Mouse (Mus musculus) liver, embryonic 12.5 days (tissue): ENCODE data around the gene Fbxw7. TPM values are rescaled to one million over a fixed set of nuclear protein-coding genes. Genes with fewer than 3 reads are reported as not detected.
A peak's percentile ranks its signal among the peaks of the same experiment; 100 is the strongest.
"Not testable (repeated sequence)": the region's sequence is repeated elsewhere in the genome, so short reads cannot be mapped to it uniquely, and the experiment has no call there.

Source experiments
- ATAC-seq: fragments of 200-750 bp; cut with Nextera tagmentation; 2 replicates; pipeline ENCODE4 v1.8.0; 2017; ENCODE audit warnings: moderate number of reproducible peaks, mild to moderate bottlenecking, moderate library complexity
- H3K27ac ChIP-seq: fragments of 300-500 bp; sonication (generic); 2 replicates; pipeline ENCODE4 v1.5.1; 2016; ENCODE audit warnings: mild to moderate bottlenecking
- H3K27me3 ChIP-seq: fragments of 300-500 bp; sonication (generic); replicated peaks from 2 replicates; pipeline ENCODE4 v1.6.1; 2016; ENCODE audit warnings: mild to moderate bottlenecking, moderate library complexity
- H3K36me3 ChIP-seq: fragments of 300-500 bp; sonication (generic); 2 replicates; pipeline ENCODE4 v1.6.1; 2016; ENCODE audit warnings: mild to moderate bottlenecking, moderate library complexity
- H3K4me1 ChIP-seq: fragments of 300-500 bp; sonication (generic); 2 replicates; pipeline ENCODE4 v1.6.1; 2016
- H3K4me2 ChIP-seq: fragments of 300-500 bp; sonication (generic); 2 replicates; pipeline ENCODE4 v1.6.1; 2016; ENCODE audit warnings: mild to moderate bottlenecking, moderate library complexity
- H3K4me3 ChIP-seq: fragments of 300-500 bp; sonication (generic); 2 replicates; pipeline ENCODE4 v1.5.1; 2016; ENCODE audit warnings: mild to moderate bottlenecking, moderate library complexity
- H3K9ac ChIP-seq: fragments of 300-500 bp; sonication (generic); 2 replicates; pipeline ENCODE4 v1.6.1; 2016; ENCODE audit warnings: mild to moderate bottlenecking, moderate library complexity
- H3K9me3 ChIP-seq: fragments of 300-500 bp; sonication (generic); replicated peaks from 2 replicates; pipeline ENCODE4 v1.6.1; 2016; ENCODE audit warnings: mild to moderate bottlenecking, moderate library complexity
- WGBS: fragments of 180-500 bp; shearing (Covaris S2); methylation state at CpG from one replicate; pipeline ENCODE4 v1.1.7; 2016; ENCODE audit not compliant: insufficient replicate concordance; 5-methylcytosine and 5-hydroxymethylcytosine counted together
- polyA plus RNA-seq: library from polyadenylated mRNA; unstranded; fragments of >200 nt; fragmentation: Nextera tagmentation; extraction: Ambion mirVana; gene quantifications from 2 replicates; pipeline ENCODE4 v1.2.1, GENCODE M21; 2016

The Fbxw7 gene
- polyA plus RNA-seq, 1 experiment from 2014 or later, result 4.9 TPM

DNA sequence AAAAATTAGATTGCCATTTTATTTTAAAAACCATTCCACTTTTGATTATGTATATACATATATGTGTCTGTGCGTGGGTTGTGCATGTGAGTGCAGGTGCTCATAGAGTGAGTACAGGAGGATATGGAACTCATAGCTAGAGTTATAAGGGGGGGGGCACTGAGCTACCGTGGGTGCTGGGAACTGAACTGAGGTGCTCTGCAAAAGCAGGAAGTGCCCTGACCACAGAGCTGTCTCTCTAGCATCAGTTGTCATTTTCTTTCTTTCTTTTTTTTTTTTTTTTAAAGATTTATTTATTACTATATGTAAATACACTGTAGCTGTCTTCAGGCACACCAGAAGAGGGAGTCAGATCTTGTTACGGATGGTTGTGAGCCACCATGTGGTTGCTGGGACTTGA lies 46.7 kb downstream of the Fbxw7 start:
- peaks cover 26% of the 10 kb centered on the region for H3K4me1 ChIP-seq
- not testable (repeated sequence) for H3K27ac ChIP-seq, H3K9ac ChIP-seq, H3K4me2 ChIP-seq, ATAC-seq, H3K36me3 ChIP-seq, H3K9me3 ChIP-seq, H3K27me3 ChIP-seq, H3K4me3 ChIP-seq
- WGBS, result 67% methylated on average over 3 of the region's 3 CpGs

DNA sequence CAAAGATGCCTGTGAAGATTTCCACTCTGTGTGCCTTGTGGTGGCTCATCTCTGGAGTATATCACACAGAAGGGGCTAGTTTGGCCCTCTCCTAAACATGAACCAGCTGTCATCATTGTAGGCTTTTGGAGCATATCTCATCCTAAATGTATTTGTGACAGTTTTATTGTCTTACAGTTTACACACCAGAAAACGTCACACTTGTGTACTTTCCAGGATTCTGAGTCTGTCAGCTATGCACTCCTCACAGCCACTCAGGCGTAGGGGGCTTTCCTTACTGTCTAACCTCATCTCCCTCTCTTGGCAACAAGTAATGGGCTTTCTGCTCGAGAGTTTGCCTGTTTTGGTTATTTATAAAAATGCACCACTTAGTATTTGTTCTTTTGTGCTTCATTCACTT lies 50.6 kb downstream of the Fbxw7 start:
- H3K4me1 ChIP-seq, result peaks cover 14% of the 10 kb centered on the region
- no peaks in the 10 kb centered on the region for H3K27me3 ChIP-seq
- H3K27ac ChIP-seq, result no peak overlapping the region
- no peak overlapping the region for H3K4me3 ChIP-seq
- no peak for ATAC-seq
- no peaks in the 10 kb centered on the region for H3K36me3 ChIP-seq
- 69% methylated on average over 3 of the region's 3 CpGs for WGBS
- H3K9me3 ChIP-seq, result no peaks in the 10 kb centered on the region
- no peak overlapping the region for H3K9ac ChIP-seq
- no peak overlapping the region for H3K4me2 ChIP-seq

DNA sequence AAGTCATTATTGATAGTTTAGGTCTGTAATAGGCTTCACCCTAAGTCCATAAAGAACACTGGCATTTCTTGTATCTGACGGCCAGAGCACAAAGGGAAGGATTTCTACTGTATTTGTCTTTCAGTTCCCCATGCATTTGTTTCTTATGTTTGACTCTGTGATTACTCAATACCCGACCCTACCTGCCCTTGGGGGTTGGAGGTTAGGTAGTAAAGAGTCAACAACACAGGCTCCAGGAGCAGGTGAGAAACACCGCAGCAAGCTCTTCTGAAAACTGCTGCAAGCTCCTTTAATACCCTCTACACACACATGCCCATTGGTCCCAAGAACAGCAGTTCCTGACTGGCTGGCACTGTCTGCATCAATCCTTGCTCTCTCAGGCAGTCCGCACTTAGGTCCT lies 51.8 kb downstream of the Fbxw7 start:
- no peaks in the 10 kb centered on the region for H3K36me3 ChIP-seq
- ATAC-seq, result peak; percentile 44; the same call in 1 of the 2 replicates
- no peaks in the 10 kb centered on the region for H3K9me3 ChIP-seq
- peaks cover 12% of the 10 kb centered on the region for H3K4me1 ChIP-seq
- no peak overlapping the region for H3K9ac ChIP-seq
- H3K27ac ChIP-seq, result no peak overlapping the region
- no peaks in the 10 kb centered on the region for H3K27me3 ChIP-seq
- 63% methylated on average over 4 of the region's 4 CpGs for WGBS
- H3K4me2 ChIP-seq, result no peak overlapping the region
- H3K4me3 ChIP-seq, result no peak overlapping the region

DNA sequence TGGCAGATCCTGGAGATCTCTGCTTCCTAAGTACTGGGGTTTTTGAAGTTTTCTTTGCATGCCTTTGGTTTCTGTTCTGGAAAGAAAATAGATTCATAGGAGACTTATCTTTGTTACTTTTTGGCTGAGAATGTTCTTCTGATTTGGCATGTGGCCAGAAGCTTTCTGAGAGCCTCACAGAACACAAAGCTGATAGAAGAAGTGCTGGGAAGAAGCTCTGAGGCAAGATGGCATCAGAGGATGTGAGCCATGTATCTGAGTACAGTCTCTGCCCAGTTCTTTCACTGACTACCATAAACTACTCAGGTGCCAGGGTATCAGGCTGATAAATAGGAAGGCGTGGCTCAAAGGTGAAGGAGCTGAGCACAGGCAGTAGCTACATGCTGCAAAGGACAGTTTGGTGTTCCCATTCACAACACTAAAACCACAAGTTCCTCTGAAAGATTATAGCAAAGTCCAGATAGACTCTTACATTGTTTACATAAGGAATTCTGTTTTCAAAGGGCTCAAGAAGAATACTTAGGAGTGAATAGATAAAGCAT lies 52.4 kb downstream of the Fbxw7 start:
- Histone ChIP-seq H3K36me3 (no peaks in the 10 kb centered on the region), H3K9ac (no peak overlapping the region), H3K27me3 (no peaks in the 10 kb centered on the region), H3K4me3 (no peak overlapping the region), H3K4me1 (peaks cover 12% of the 10 kb centered on the region), H3K9me3 (no peaks in the 10 kb centered on the region), H3K27ac (no peak overlapping the region), H3K4me2 (no peak overlapping the region)
- 53% methylated on average over 1 of the region's 1 CpGs for WGBS
- ATAC-seq, result no peak

DNA sequence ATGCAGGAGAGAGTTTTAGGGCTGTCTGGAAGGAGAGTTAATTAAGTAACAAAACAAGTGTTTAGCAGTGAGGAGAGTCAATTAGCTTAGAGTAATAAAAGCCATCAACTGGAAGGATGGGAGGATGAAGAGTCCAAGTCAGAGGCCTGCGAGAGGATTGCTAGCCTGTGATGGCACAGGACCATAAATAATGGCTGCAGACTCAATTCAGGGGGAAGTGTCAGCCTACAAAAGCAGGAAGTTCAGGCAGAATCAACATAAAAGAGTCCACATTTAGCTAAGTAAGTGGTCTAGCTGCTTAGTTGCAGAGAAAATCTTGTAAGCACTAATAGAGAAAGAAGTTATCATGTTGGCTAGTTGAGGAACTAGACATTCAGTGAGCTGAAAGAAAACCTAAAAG lies 52.9 kb downstream of the Fbxw7 start:
- H3K27me3 ChIP-seq, result no peaks in the 10 kb centered on the region
- no peak overlapping the region for H3K9ac ChIP-seq
- H3K9me3 ChIP-seq, result no peaks in the 10 kb centered on the region
- no peak for ATAC-seq
- no peak overlapping the region for H3K27ac ChIP-seq
- H3K36me3 ChIP-seq, result no peaks in the 10 kb centered on the region
- no peak overlapping the region for H3K4me2 ChIP-seq
- no peak overlapping the region for H3K4me3 ChIP-seq
- WGBS, result 40% methylated on average over 1 of the region's 1 CpGs
- peaks cover 12% of the 10 kb centered on the region for H3K4me1 ChIP-seq

DNA sequence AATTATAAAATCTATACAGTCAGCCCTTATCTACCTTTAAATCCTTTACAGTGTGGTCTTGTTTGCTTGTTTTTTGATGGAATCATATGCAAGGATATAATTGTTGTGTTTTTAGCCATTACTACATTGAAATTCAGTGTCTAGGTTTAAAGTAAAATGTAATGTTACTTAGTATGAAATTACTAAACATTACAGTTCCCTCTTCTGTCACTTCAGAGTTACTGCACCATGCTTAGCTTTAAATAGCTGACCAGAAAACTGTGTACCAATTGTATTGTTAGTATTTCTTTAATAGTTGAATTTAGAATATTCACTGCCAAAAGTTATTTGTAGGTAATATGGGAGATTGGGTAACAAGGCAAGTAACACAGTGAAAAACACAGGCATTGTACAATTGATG lies 55.1 kb downstream of the Fbxw7 start:
- no peak for ATAC-seq
- no peak overlapping the region for H3K9ac ChIP-seq
- no peaks in the 10 kb centered on the region for H3K36me3 ChIP-seq
- no peaks in the 10 kb centered on the region for H3K9me3 ChIP-seq
- no peak overlapping the region for H3K4me3 ChIP-seq
- no peak overlapping the region for H3K27ac ChIP-seq
- H3K4me2 ChIP-seq, result no peak overlapping the region
- H3K4me1 ChIP-seq, result peaks cover 12% of the 10 kb centered on the region
- no peaks in the 10 kb centered on the region for H3K27me3 ChIP-seq

DNA sequence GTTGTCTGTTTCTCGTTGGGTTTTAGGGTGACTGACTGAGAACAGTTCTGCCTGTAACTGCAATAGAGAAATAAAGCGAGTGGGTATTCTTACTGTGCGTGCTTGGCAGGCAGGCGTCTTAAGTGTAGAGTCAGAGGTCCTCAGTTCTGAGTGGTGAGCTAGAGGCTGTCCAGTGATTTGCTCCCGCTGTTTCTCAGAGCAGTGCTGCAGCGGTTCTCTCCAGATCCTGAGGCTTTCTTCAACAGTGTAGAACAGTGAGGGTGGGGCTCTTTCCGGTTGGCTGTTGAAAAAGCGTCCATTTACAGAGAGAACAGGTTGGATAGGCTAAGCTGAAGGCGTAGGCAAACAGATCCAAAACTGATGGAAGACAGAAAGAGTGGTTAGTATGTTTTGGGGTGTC lies 60.2 kb downstream of the Fbxw7 start:
- Histone ChIP-seq H3K4me1 (no peaks in the 10 kb centered on the region), H3K4me3 (no peak overlapping the region), H3K4me2 (no peak overlapping the region), H3K27ac (no peak overlapping the region), H3K9me3 (no peaks in the 10 kb centered on the region), H3K9ac (no peak overlapping the region), H3K27me3 (no peaks in the 10 kb centered on the region), H3K36me3 (peaks cover 4% of the 10 kb centered on the region; the same call in 1 of the 2 replicates)
- WGBS, result 78% methylated on average over 9 of the region's 9 CpGs
- no peak for ATAC-seq

DNA sequence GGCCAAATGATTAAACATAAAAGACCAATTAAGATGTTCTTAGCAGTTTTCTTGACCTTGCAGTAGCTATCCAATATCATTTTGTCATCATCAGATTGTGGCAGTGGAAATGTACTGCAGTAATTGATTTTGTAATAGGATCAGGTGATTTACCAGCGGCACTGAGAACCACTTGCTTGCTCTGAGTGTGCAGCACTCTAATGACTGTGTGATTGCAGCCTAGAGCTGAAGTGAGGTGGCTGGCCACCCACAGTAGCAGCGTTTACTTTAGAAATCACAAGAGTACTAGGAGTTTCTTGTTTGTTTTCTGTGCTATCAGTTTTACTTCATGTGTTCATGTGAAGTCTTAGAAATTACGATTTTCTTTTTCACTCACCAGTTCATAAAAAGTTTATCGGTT lies 61.1 kb downstream of the Fbxw7 start:
- no peak for ATAC-seq
- Histone ChIP-seq H3K4me3 (no peak overlapping the region), H3K4me2 (no peak overlapping the region), H3K9ac (no peak overlapping the region), H3K27ac (no peak overlapping the region), H3K27me3 (no peaks in the 10 kb centered on the region), H3K9me3 (no peaks in the 10 kb centered on the region), H3K4me1 (no peaks in the 10 kb centered on the region), H3K36me3 (peaks cover 4% of the 10 kb centered on the region; the same call in 1 of the 2 replicates)
- WGBS, result 76% methylated on average over 4 of the region's 4 CpGs

DNA sequence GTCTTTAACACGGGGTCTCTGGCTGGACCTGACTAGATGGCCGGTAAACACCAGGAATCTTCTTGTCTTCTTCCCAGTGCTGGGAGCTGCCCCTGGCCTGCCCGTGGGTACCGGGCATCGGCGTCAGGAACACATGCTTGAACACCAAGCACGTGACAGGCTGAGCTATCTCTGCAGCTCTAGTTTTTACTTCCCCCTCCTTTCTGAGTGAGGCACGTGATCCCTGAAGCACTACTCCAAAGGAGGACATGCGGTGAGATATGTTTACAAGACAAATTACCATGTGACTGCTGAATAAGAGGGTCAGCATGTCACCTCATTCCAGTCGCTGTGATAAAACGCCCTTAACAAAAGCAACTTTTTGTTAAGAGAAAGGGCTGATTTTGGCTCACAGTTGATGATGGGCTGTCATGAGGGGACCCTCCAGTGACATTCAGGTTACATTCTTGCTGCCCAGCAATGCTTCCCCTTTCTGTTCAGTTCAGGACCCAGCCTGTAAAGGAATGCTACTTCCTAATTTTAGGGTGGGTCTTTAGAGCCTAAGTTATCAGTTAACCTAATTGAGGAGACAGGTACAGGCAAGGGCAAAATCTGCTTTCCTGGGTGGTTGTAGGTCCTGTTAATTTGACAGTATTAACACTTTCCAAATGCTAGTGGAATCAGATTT lies 68.9 kb downstream of the Fbxw7 start:
- 30% methylated on average over 11 of the region's 11 CpGs for WGBS
- H3K36me3 ChIP-seq, result peaks cover 4% of the 10 kb centered on the region; the same call in 1 of the 2 replicates
- no peak overlapping the region for H3K27ac ChIP-seq
- ATAC-seq, result peak; percentile 42; the same call in 1 of the 2 replicates
- no peaks in the 10 kb centered on the region for H3K27me3 ChIP-seq
- no peak overlapping the region for H3K4me3 ChIP-seq
- peaks cover 21% of the 10 kb centered on the region for H3K4me1 ChIP-seq
- no peak overlapping the region for H3K9ac ChIP-seq
- H3K4me2 ChIP-seq, result no peak overlapping the region
- no peaks in the 10 kb centered on the region for H3K9me3 ChIP-seq

DNA sequence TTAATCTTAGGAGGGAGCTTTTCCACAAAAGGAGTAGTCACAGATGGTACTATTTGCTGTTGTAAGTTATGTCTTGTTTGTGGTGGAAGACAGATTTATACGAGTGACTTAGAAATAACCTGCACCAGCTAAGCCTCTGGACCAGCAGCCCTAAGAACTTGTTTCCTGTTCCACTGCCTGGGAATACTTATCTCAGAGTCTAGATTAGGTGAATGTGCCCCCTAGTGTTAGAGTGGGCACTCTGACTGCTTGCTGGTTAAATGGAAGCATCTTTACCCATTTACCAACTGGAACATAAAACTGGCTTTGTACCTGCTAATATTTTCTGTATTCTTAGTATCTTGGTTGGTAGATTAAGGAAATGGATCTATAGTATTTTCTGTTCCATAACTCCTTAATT lies 74.6 kb downstream of the Fbxw7 start:
- no peaks in the 10 kb centered on the region for H3K9me3 ChIP-seq
- H3K4me2 ChIP-seq, result no peak overlapping the region
- peaks cover 11% of the 10 kb centered on the region for H3K4me1 ChIP-seq
- 58% methylated on average over 1 of the region's 1 CpGs for WGBS
- no peak overlapping the region for H3K9ac ChIP-seq
- H3K36me3 ChIP-seq, result no peaks in the 10 kb centered on the region
- H3K27me3 ChIP-seq, result no peaks in the 10 kb centered on the region
- no peak overlapping the region for H3K4me3 ChIP-seq
- ATAC-seq, result no peak
- H3K27ac ChIP-seq, result no peak overlapping the region

DNA sequence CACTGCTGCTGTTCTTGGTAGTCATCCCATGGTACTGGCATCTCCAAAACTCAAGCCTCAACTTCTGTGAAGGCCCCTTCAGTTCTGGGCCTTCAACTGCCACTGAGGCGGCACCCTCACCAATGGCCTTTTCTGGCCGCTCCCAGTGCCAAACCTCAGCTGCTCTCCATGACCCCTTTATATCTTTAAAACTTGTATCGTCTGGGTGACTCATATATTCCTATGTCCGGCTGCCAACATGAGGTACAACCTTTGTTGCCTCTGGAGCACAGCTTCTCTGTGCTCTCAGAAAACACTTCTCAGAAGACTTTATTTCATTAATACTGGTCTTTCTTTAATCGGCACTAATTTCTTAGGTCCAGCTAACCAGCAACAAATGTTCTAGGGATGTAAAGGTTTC lies 75.9 kb downstream of the Fbxw7 start:
- Histone ChIP-seq H3K27ac (no peak overlapping the region), H3K9me3 (no peaks in the 10 kb centered on the region), H3K27me3 (no peaks in the 10 kb centered on the region), H3K9ac (no peak overlapping the region), H3K4me1 (peaks cover 5% of the 10 kb centered on the region; the same call in 1 of the 2 replicates), H3K36me3 (no peaks in the 10 kb centered on the region), H3K4me3 (no peak overlapping the region), H3K4me2 (no peak overlapping the region)
- no peak for ATAC-seq
- WGBS, result 74% methylated on average over 5 of the region's 5 CpGs

DNA sequence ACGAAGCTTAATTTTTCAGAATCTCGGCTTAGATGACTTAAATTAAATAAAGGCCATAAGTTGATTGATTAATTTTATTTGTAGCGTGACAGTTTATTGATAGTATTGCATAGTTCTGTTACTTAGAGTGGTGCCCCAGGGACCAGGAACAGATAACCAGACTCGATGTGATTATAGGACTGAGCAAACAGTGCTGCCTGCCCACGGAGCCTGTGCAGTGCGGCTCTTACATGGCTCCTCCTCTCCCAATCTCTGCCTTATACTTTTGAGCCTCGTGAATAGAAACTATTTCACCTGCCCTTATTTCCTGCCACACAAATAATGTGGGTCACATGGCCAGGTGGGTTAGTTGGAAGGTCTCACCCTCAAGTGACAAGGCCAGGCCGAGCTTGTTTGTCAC lies 82.9 kb downstream of the Fbxw7 start:
- no peak for ATAC-seq
- Histone ChIP-seq H3K27me3 (no peaks in the 10 kb centered on the region), H3K4me1 (no peaks in the 10 kb centered on the region), H3K4me2 (no peak overlapping the region), H3K36me3 (no peaks in the 10 kb centered on the region), H3K9ac (no peak overlapping the region), H3K27ac (no peak overlapping the region), H3K4me3 (no peak overlapping the region), H3K9me3 (no peaks in the 10 kb centered on the region)
- WGBS, result 73% methylated on average over 8 of the region's 8 CpGs

DNA sequence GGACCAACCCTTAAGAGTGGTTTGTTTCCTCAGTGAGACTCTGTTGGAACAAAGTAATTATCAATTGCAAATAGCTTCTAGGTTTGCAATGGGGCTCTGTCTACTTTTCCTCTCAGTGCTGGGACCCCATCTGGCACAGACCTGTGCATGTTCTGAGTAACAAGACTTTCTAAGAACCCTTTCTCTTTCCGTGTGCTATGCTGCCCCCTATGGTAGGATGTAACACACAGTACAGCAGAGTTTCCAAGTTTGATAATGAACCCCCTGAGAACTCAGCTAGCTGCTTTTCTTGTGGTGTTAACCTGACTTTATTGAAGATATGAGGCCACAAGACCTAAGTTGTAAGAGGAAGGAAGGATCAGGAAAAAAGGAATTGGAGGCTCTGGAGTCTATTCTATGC lies 91.5 kb downstream of the Fbxw7 start:
- Histone ChIP-seq H3K27me3 (no peaks in the 10 kb centered on the region), H3K9me3 (no peaks in the 10 kb centered on the region), H3K4me2 (no peak overlapping the region), H3K36me3 (peaks cover 10% of the 10 kb centered on the region), H3K4me3 (no peak overlapping the region), H3K27ac (no peak overlapping the region), H3K9ac (no peak overlapping the region), H3K4me1 (no peaks in the 10 kb centered on the region)
- no peak for ATAC-seq
- WGBS, result 21% methylated on average over 1 of the region's 1 CpGs
